Mouse (Mus musculus) splenic B cell, adult 2 months (primary cell): ENCODE data around the gene Nup214.

Experiments
- DNase-seq: peaks from one replicate; pipeline ENCODE4 v3.0.0-alpha.2; 2011; ENCODE audit warnings: low read depth, low spot score
- H3K27me3 ChIP-seq: 2 replicates; pipeline ENCODE4 v1.6.1; 2012; ENCODE audit warnings: mild to moderate bottlenecking, low read length, moderate library complexity, mixed read lengths; ENCODE audit not compliant: control insufficient read depth, poor library complexity, insufficient read depth, severe bottlenecking
- H3K36me3 ChIP-seq: 2 replicates; pipeline ENCODE4 v1.6.1; 2012; ENCODE audit warnings: mild to moderate bottlenecking, low read length, moderate library complexity, mixed read lengths; ENCODE audit not compliant: control insufficient read depth, poor library complexity, insufficient read depth, severe bottlenecking

The Nup214 gene

GRCm38 (mm10) chr2:32082229-32082628 is 108.0 kb downstream of the Nup214 start:
- no peaks in the 10 kb centered on the region for H3K27me3 ChIP-seq

GRCm38 (mm10) chr2:32083159-32084011 is 109.1 kb downstream of the Nup214 start:
- no peaks in the 10 kb centered on the region for H3K27me3 ChIP-seq
- peak; percentile 73 for DNase-seq
- H3K36me3 ChIP-seq: no peaks in the 10 kb centered on the region

More at GRCm38 (mm10) chr2:32082229-32082628, 108.0 kb downstream of the Nup214 start:
- H3K36me3 ChIP-seq: no peaks in the 10 kb centered on the region
- no peak for DNase-seq

GRCm38 (mm10) chr2:32084111-32084871 is 110.1 kb downstream of the Nup214 start, which contains the start of gene Fam78a:
Fam78a (minus strand) TSS chr2:32084857.
- H3K27me3 ChIP-seq: no peaks in the 10 kb centered on the region
- no peaks in the 10 kb centered on the region for H3K36me3 ChIP-seq
- peak; percentile 59 for DNase-seq

- no peaks in the 10 kb centered on the region for H3K36me3 ChIP-seq
- no peaks in the 10 kb centered on the region for H3K27me3 ChIP-seq
- no peak for DNase-seq
These were observed 110.6 kb downstream of the Nup214 start for GRCm38 (mm10) chr2:32084872-32085199.

GRCm38 (mm10) chr2:32085231-32085630 is 111.0 kb downstream of the Nup214 start:
- no peak for DNase-seq
- H3K36me3 ChIP-seq: no peaks in the 10 kb centered on the region
- no peaks in the 10 kb centered on the region for H3K27me3 ChIP-seq

- Histone ChIP-seq H3K27me3 (no peaks in the 10 kb centered on the region), H3K36me3 (no peaks in the 10 kb centered on the region)
- DNase-seq: no peak
These were observed 113.4 kb downstream of the Nup214 start for GRCm38 (mm10) chr2:32087606-32088005.

- no peak for DNase-seq
- Histone ChIP-seq H3K36me3 (no peaks in the 10 kb centered on the region), H3K27me3 (no peaks in the 10 kb centered on the region)
These were observed 114.2 kb downstream of the Nup214 start for GRCm38 (mm10) chr2:32088372-32088981.

GRCm38 (mm10) chr2:32089606-32090005 is 115.4 kb downstream of the Nup214 start:
- Histone ChIP-seq H3K27me3 (no peaks in the 10 kb centered on the region), H3K36me3 (no peaks in the 10 kb centered on the region)
- DNase-seq: no peak

- Histone ChIP-seq H3K27me3 (no peaks in the 10 kb centered on the region), H3K36me3 (no peaks in the 10 kb centered on the region)
- no peak for DNase-seq
These were observed 115.9 kb downstream of the Nup214 start for GRCm38 (mm10) chr2:32090145-32090544.

- DNase-seq: no peak
- Histone ChIP-seq H3K27me3 (no peaks in the 10 kb centered on the region), H3K36me3 (no peaks in the 10 kb centered on the region)
These were observed 117.7 kb downstream of the Nup214 start for GRCm38 (mm10) chr2:32091956-32092355.

GRCm38 (mm10) chr2:32094001-32094707 is 119.9 kb downstream of the Nup214 start:
- H3K36me3 ChIP-seq: no peaks in the 10 kb centered on the region
- no peaks in the 10 kb centered on the region for H3K27me3 ChIP-seq
- no peak for DNase-seq

GRCm38 (mm10) chr2:32095351-32096121 is 121.3 kb downstream of the Nup214 start, which contains the start of gene Plpp7:
Plpp7 (plus strand) TSS chr2:32095528.
- no peaks in the 10 kb centered on the region for H3K36me3 ChIP-seq
- no peaks in the 10 kb centered on the region for H3K27me3 ChIP-seq
- peak; percentile 28 for DNase-seq

- DNase-seq: no peak
These were observed 121.8 kb downstream of the Nup214 start for GRCm38 (mm10) chr2:32096122-32096420.

GRCm38 (mm10) chr2:32102944-32103343 is 128.7 kb downstream of the Nup214 start:
- H3K27me3 ChIP-seq: no peaks in the 10 kb centered on the region
- no peaks in the 10 kb centered on the region for H3K36me3 ChIP-seq
- DNase-seq: no peak

More at GRCm38 (mm10) chr2:32096122-32096420, 121.8 kb downstream of the Nup214 start:
- no peaks in the 10 kb centered on the region for H3K27me3 ChIP-seq
- no peaks in the 10 kb centered on the region for H3K36me3 ChIP-seq
